Mouse (Mus musculus) liver, adult (tissue): ENCODE results near the gene Vps39.

ENCODE experiments used
- GATA4 ChIP-seq: IDR thresholded peaks from 2 replicates; pipeline ENCODE4 v1.6.1; 2014; ENCODE audit warnings: mild to moderate bottlenecking, low read length; ENCODE audit not compliant: insufficient replicate concordance

The Vps39 gene

DNA sequence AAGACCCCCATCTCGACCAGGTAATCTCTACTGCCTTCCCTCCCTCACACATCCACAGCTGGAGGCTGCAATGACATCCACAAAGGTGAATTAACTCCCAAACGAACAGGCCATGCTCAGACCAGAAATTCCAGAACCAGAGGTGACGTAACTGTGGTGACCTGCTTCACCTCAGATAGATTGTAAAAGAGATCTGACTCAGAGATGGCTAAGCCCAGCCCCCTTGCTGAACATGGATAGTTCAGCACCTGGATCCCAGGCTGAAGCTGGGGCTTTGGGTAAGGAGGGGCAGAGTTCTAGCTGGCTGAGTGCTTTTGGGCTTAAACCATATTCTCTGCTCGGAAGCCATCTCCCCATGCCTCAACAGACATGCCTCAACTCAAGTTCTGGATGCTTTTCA lies 37.9 kb downstream of the Vps39 start:
- no peak for TF ChIP-seq GATA4

GRCm38 (mm10) chr2:120314487-120314886 lies 38.5 kb downstream of the Vps39 start:
- no peak for TF ChIP-seq GATA4

DNA sequence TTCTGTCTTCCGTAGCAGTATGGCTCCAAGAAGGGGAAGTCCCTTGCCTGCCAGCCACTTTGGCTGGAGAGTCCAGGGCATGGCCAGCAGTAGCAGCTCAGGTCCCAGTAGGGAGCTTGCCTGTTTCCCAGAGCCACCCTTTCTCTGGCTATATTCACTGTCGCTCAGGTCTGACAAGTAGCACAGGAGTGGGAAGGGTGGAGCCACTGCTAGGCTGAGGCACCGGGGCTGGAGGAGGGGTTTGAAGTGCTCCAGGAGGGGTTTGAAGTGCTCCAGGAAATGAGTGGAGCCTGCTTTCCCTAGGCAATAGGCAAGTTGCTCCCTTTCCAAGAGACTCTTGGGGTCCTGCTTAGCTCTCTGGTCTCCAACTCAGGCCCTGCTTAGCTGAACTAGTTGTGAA lies 39.0 kb downstream of the Vps39 start, which contains the start of gene Pla2g4f:
Gene Pla2g4f (minus strand): TSS at position 190 of the 400 bp plus-strand sequence.
- no peak for TF ChIP-seq GATA4

DNA sequence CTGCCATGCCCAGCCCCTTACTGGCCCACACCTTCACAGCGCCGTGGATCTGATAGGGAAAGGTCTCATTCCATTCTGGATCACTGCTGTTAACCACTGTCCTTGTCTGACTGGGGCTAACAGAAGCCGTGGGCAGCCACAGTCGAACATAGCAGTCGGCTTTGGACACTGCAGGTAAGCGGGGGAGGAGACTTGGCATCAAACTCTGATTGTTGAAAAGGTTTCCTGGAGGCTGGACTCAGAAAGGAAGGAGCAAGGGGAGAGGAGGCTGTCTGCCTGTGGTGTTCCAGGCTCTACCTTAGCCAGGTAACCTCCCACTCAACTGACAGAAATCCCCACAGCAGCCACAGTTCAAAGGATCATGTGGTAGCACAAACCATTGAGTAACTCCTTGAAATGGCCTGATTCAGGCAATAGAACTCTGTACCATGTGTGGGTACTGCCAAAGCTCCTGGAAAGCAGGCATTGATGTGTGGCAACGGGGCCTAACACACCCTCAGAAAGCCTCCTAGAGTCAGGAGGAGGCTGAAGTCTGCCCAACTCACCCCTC lies 40.6 kb downstream of the Vps39 start:
- TF ChIP-seq GATA4 = no peak

DNA sequence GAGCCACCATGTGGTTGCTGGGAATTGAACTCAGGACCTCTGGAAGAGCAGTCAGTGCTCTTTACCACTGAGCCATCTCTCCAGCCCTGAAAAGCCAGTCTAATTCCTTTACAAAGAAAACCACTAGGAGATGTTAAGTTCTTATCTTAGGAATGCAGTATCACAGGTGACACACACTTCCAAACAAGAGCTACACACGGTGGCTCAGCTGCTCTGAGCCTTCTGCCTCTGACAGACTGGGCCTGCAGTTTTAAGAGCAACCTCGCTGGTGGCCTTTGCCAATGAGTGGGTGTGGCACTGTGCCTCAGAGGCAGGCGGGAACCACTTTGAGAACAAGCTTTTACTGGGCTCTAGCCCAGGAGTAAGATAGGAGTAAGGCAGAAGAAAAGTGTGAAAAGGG lies 48.8 kb downstream of the Vps39 start:
- TF ChIP-seq GATA4 = no peak

GRCm38 (mm10) chr2:120301076-120301475 lies 51.9 kb downstream of the Vps39 start:
- no peak for TF ChIP-seq GATA4

- no peak for TF ChIP-seq GATA4
These were observed 53.1 kb downstream of the Vps39 start for GRCm38 (mm10) chr2:120299866-120300265.

DNA sequence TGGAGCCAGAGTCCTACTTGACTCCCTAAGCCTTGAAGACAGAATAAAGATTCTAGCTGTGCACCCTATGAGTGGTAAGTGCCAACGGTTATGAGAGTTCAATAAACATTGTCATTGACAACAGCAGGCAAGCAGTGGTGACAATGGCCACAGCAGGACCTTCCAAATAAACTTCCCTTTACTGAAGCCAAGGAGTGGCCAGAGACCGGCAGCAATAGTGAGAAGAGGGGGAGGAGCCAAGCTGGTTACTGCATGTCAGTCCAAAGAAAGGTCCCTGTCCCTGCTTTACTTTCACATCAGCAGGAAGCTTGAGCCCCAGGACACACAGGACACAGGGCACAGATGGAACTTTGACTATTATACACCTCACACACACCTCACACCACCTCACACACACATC lies 56.8 kb downstream of the Vps39 start:
- no peak for TF ChIP-seq GATA4

DNA sequence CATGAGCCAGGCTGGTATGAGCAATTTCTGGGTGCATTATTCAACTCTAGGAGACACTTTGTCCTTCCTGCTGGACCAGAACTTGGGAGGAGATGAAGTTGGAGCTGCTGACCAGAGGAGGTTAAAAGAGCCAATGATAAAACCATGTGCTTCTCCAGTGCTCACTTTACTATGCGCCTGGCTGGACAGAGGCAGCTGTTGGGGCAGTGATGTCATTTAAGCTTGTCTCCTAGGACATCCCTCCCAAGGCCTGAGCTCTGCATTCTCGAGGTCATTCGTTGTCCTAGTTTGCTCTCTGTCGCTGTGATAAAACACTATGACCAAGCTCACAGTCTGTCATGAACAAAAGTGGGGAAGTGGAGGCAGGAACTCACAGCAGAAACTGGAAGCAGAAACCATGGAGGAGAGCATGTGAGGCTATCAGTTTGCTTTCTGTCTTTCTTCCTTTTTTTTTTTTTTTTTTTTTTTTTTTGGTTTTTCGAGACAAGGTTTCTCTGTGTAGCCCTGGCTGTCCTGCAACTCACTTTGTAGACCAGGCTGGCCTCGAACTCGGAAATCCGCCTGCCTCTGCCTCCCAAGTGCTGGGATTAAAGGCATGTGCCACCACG lies 61.4 kb downstream of the Vps39 start:
- TF ChIP-seq GATA4 = no peak

GRCm38 (mm10) chr2:120288995-120289394 lies 63.9 kb downstream of the Vps39 start, which contains the start of gene Pla2g4d:
Pla2g4d (minus strand) TSS chr2:120289197.
- TF ChIP-seq GATA4 = no peak

GRCm38 (mm10) chr2:120288401-120288800 lies 64.5 kb downstream of the Vps39 start:
- TF ChIP-seq GATA4 = no peak

DNA sequence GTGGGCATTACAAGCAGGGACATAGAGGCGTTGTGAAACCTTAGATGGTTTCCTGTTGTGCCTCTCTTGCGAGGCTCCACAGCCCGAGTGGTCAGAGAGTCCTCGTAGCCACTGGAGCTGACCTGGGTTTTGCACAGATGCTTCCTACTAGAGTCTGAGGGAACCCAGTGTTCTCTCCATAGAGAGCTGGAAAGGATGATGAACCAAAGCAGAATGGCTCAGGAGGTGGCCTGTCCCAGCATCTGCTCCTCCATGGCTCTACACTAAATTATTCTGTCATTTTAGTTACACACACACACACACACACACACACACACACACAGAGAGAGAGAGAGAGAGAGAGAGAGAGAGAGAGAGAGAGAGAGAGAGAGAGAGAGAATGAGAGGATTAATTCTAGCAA lies 67.3 kb downstream of the Vps39 start:
- no peak for TF ChIP-seq GATA4

- no peak for TF ChIP-seq GATA4
These were observed 68.2 kb downstream of the Vps39 start for GRCm38 (mm10) chr2:120284705-120285104.

DNA sequence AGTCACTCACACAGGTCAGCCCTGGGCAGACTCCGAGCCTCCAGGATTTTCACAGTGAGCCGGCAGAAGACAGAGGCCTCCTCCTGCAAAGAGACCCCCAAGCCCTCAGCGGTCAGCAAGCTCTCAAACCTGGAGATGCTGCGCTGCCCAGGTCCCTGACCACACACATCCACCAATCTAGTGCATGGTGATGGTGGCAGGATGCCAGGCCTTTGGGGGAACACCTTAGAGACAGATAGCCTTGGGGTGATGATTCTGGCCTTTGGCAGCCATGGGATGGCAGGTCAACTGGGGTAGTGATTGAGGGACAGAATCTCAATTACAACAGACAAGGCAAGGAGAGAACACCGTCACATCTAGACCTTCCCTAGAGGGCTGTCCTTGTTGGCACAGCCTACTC lies 68.8 kb downstream of the Vps39 start:
- TF ChIP-seq GATA4 = no peak

DNA sequence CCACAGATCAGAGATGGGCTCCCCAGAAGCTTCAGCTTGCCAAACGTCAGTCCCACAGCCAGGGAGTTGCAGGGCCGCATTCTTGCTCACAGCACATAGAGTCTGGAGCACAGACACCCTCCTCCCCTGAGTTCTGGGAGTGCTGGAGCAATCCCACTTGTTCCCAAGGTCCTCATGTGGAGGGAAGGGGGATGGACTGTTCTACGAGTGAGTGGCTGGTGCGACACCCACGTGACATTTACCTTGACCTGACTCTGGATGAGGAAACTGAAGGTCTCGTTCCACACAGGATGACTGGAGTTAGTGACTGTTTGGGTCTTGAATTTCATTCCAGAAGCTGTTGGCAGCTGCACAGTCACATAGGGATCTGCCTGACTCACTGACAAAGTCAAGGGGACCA lies 69.4 kb downstream of the Vps39 start:
- TF ChIP-seq GATA4 = no peak

DNA sequence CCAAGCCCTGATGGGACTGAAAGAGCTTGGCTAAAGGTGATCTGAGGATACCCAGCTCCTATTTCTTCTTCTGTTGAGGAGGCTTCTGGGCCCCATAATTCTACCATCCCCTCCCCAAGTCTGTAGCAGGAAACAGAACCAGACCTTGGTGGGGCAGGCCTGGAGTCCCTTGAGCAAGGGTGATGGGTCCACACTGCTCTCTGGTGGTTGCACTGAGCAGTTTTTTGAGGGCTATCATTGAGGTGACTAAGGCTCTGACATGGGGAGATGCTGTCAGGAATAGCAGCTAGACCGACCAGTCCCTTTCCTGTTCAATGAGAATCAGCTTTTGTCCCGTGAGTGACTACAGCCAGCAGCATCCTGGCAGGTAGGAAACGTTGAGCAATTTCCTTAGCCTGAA lies 71.7 kb downstream of the Vps39 start:
- TF ChIP-seq GATA4 = no peak

DNA sequence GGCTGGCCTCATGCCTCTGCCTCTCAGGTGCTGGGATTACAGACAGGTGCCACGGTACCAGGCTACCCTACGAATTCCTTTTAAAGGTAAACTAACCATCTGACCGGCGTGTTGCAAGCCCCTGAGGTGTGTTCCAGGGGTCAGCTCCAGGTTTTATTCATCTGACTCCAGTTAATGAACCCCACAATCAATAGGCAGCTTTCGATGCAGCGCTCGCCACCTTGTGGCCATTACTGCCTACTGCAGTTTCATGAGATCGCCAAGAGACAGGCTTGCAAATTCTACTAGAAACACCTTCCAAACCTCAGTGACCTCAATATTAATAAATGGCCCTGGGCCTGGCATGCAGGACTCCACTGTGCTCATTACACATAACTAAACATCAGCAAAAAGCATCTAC lies 73.0 kb downstream of the Vps39 start:
- TF ChIP-seq GATA4 = no peak
